Mouse (Mus musculus) brain, embryonic 14.5 days (tissue): Measurements from ENCODE around the gene Eme2. TPM values are rescaled to one million over a fixed set of nuclear protein-coding genes. Genes with fewer than 3 reads are reported as not detected.

Source experiments
- DNase-seq: peaks from one replicate; pipeline ENCODE4 v3.0.0-alpha.2; 2011; ENCODE audit warnings: low read depth
- CTCF ChIP-seq: fragments of 200-500 bp; IDR thresholded peaks from 2 replicates; pipeline ENCODE4 v1.5.1; 2012; ENCODE audit warnings: inconsistent platforms, mild to moderate bottlenecking, moderate library complexity, borderline replicate concordance; ENCODE audit not compliant: insufficient read depth, insufficient read length; ENCODE audit errors: extremely low read depth
- POLR2A ChIP-seq: fragments of 200-500 bp; IDR thresholded peaks from 2 replicates; pipeline ENCODE4 v1.6.1; 2012; ENCODE audit warnings: mild to moderate bottlenecking, inconsistent platforms, borderline replicate concordance; ENCODE audit not compliant: poor library complexity, insufficient read depth, insufficient read length, severe bottlenecking; ENCODE audit errors: extremely low read depth
- polyA plus RNA-seq: library from polyadenylated mRNA; depleted of rRNA; stranded (reverse); fragments of >200 nt; gene quantifications from 2 replicates; pipeline ENCODE4 v1.2.3, GENCODE M21; 2012; rRNA removed

Gene Eme2
- polyA plus RNA-seq, 1 experiment, result 41.0 TPM

DNA sequence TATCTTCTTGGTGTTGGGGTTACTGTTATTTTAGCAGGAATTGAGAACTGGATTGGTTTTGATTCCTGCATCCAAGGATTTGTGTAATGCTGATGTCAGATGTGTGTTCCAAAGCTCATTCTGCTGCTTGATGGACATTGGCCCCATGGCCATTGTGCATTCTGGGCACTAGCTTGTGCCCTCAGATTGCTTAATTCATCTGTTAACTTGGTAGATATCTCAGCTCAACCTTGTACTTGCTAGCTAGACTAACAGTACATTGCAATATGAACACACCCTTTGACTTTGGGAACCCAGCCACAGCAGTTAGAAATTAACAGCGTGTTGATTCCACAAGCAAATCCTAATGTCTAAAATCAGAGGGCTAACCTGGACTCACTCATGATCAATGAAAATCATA, 47.5 kb downstream of the Eme2 start:
- DNase-seq, result no peak
- TF ChIP-seq CTCF (no peak), POLR2A (no peak)

DNA sequence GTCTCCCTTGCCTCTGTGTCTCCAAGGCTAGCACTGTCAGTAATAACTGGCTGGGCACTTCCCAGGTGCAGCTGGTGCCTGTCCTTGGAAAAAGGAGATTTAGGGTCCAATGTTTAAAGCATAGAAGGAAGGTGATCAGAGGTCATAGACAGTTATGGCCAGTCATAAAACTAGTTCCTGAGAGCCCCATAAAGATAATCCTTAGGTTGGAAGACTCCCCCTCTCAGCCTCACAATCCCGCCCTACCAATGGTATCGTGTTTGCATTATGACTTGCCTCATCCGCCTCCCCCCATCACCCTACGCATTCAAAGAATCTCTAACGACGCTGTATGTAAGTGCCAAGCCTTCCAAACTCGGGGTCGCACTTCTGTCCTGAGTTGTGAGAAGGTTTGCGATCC, 50.4 kb downstream of the Eme2 start:
- DNase-seq, result no peak
- TF ChIP-seq POLR2A (no peak), CTCF (no peak)

DNA sequence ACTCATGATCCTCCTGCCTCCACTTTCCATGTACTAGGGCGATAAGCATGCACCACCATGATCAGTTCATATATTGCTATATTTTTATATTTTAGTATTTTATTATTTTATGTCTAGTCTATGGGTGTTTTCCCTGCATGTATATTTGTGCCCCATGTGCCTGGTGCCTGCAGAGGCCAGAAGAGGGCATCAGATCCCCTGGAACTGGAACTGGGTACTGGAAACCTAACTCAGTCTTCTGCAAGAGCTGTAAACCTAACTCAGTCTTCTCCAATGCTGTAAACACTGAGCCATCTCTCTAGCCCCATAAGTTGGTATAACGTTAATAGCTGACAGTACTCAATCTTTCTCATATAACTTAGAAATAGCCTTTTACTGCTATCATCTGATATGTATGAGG, 52.3 kb downstream of the Eme2 start:
- DNase-seq, result no peak
- TF ChIP-seq CTCF, result no peak
- no peak for TF ChIP-seq POLR2A

DNA sequence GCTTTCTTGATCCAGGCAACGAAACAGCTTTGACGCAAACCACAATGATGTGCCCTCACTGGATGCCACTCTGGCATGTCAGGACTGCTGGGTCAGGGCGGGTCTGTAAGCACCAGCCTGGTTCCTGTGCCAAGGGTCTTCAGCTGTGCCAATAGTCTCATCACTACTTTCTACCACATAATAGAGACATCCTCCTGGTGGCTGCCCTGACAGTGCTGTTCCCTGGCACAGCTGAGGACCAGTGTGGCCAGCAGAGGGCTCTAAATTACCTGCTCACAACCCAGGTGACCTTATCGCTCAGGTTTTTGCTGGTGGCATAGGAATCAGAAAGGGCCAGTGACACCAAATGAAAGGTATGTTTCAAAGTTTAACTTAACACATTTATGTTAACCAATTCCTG, 53.8 kb downstream of the Eme2 start:
- TF ChIP-seq CTCF (peak; percentile 20; the same call in 1 of the 2 replicates), POLR2A (no peak)
- DNase-seq, result no peak

DNA sequence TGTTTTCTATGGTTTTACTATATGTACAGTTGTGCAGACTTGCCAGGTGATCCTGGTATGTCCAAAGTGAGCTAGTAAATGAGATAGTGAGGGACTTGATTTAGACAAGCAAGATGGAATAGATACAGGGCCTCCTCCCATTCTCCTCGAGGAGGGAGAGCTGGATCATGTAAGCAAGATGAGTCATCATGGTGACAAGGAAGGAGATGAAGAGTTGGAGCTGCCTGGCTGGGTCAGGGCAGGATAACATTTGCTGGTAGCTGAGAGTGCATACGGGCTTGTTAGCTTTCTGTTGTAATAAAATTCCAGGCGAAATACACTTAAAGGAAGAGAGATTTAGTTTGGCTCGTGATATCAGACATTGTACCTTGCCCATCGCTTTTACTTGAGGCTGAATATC, 54.5 kb downstream of the Eme2 start:
- DNase-seq, result no peak
- no peak for TF ChIP-seq POLR2A
- TF ChIP-seq CTCF, result no peak

DNA sequence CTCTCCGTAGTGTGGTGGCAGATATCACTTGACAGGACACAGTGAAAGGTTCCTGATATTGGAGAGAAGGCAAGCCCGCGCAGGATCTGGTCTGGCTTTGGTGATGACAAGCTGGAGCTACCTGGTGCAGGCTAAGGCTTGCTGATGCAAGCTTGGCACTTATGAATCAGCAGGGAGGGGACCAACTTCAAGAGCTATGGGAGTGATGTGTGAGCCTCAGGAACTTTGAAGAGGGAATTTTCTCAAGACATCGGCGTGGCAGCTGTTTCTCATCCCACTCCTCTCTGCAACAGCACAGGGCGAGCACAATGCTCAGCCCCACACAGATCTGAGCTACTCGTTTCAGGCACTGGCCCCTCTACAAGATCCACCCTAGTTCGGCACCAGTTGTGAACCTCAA, 55.0 kb downstream of the Eme2 start, which contains the start of gene Hagh:
Gene Hagh (plus strand): TSS at position 302 of the 400 bp plus-strand sequence.
- no peak for TF ChIP-seq POLR2A
- TF ChIP-seq CTCF, result no peak
- no peak for DNase-seq

Other genes starting within 250 kb of the Eme2 start
- gene Slc9a3r2, start 244.8 kb downstream of the Eme2 start, polyA plus RNA-seq, result 30.7 and 34.3 TPM in 2 replicates
- gene Npw, start 236.6 kb downstream of the Eme2 start, polyA plus RNA-seq, result 0.23 TPM in 1 of 2 replicates, not detected in the other
- gene Zfp598, start 225.4 kb downstream of the Eme2 start, polyA plus RNA-seq, result 76.3 and 102 TPM in 2 replicates
- gene Syngr3, start 205.1 kb downstream of the Eme2 start, polyA plus RNA-seq, result 82.5 and 94.2 TPM in 2 replicates
- gene Gfer, start 198.9 kb downstream of the Eme2 start, polyA plus RNA-seq, result 28.8 and 29.2 TPM in 2 replicates
- 7.6 and 10.7 TPM in 2 replicates for gene Noxo1, start 198.9 kb downstream of the Eme2 start, polyA plus RNA-seq
- 75.0 and 95.7 TPM in 2 replicates for gene Tbl3, start 187.4 kb downstream of the Eme2 start, polyA plus RNA-seq
- 0.54 and 0.64 TPM in 2 replicates for gene Rnf151, start 177.0 kb downstream of the Eme2 start, polyA plus RNA-seq
- gene Rps2, start 177.0 kb downstream of the Eme2 start, polyA plus RNA-seq, result 1,770 and 1,849 TPM in 2 replicates
- gene Ndufb10, start 170.6 kb downstream of the Eme2 start, polyA plus RNA-seq, result 245 and 253 TPM in 2 replicates
- gene Rpl3l, start 167.3 kb downstream of the Eme2 start, polyA plus RNA-seq, result 0.05 and 0.08 TPM in 2 replicates
- 28.0 and 31.5 TPM in 2 replicates for gene Msrb1, start 158.4 kb downstream of the Eme2 start, polyA plus RNA-seq
- 0.69 and 0.88 TPM in 2 replicates for gene Hs3st6, start 142.1 kb downstream of the Eme2 start, polyA plus RNA-seq
- not detected in 2 replicates for gene Meiob, start 90.8 kb downstream of the Eme2 start, polyA plus RNA-seq
- 39.7 and 46.3 TPM in 2 replicates for gene Hagh, start 54.9 kb downstream of the Eme2 start, polyA plus RNA-seq
- 13.9 and 14.8 TPM in 2 replicates for gene Fahd1, start 44.7 kb downstream of the Eme2 start, polyA plus RNA-seq
- gene Igfals, start 29.1 kb downstream of the Eme2 start, polyA plus RNA-seq, result 0.14 TPM in 1 of 2 replicates, not detected in the other
- gene Nubp2, start 8.7 kb downstream of the Eme2 start, polyA plus RNA-seq, result 29.5 and 36.3 TPM in 2 replicates
- 84.5 and 105 TPM in 2 replicates for gene Spsb3, start 8.4 kb downstream of the Eme2 start, polyA plus RNA-seq
- gene Mrps34, start within 50 bp of the Eme2 start, polyA plus RNA-seq, result 94.6 and 120 TPM in 2 replicates
- 71.5 and 91.4 TPM in 2 replicates for gene Nme3, start 1.4 kb upstream of the Eme2 start, polyA plus RNA-seq
- 217 and 242 TPM in 2 replicates for gene Mapk8ip3, start 41.9 kb upstream of the Eme2 start, polyA plus RNA-seq
- 62.9 and 65.5 TPM in 2 replicates for gene Jpt2, start 65.6 kb upstream of the Eme2 start, polyA plus RNA-seq
- gene Cramp1l, start 120.7 kb upstream of the Eme2 start, polyA plus RNA-seq, result 31.4 and 31.9 TPM in 2 replicates
- gene Ift140, start 121.0 kb upstream of the Eme2 start, polyA plus RNA-seq, result 22.9 and 23.9 TPM in 2 replicates
- gene Tmem204, start 188.5 kb upstream of the Eme2 start, polyA plus RNA-seq, result 9.6 and 10.5 TPM in 2 replicates
- 40.9 and 41.6 TPM in 2 replicates for gene Telo2, start 220.9 kb upstream of the Eme2 start, polyA plus RNA-seq
- 0.07 TPM in 1 of 2 replicates, not detected in the other for gene Ptx4, start 225.7 kb upstream of the Eme2 start, polyA plus RNA-seq
- 41.4 and 45.7 TPM in 2 replicates for gene Clcn7, start 238.3 kb upstream of the Eme2 start, polyA plus RNA-seq